Mouse (Mus musculus): ENCODE data around the gene Ptgs1.

DNA sequence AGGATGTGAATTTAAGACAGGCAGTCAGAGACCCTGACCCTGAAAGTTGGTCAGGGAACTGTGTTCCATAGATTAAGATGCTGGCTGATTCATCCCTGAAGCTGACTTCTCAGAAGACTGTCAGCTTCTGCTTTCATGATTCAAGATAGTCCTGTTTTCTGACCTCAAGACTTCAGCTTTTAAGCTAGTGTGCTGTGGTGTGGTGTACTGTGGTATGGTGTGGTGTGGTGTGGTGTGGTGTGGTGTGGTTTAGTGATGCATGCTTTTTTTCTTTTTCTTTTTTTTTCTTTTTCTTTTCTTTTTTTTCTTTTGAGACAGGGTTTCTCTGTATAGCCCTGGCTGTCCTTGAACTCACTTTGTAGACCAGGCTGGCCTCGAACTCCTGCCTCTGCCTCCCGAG, 24.2 kb downstream of the Ptgs1 start:
- no peak for TF ChIP-seq CTCF (IDR thresholded peaks at IDR 0.05; ENCODE audit: low read depth, low read length)
- no peak for TF ChIP-seq POLR2AphosphoS5 (IDR thresholded peaks at IDR 0.05; ENCODE audit: insufficient replicate concordance, low read depth, low read length)
- no peak for TF ChIP-seq TAL1 (conservative IDR thresholded peaks at IDR 0.05; ENCODE audit: low read depth, low read length)
- no peak for TF ChIP-seq GATA2 (IDR thresholded peaks at IDR 0.05; ENCODE audit: borderline replicate concordance, low read depth, low read length)
- TF ChIP-seq GATA1 (IDR thresholded peaks at IDR 0.05; ENCODE audit: borderline replicate concordance, low read length), result no peak
